Mouse (Mus musculus): ENCODE data around the gene Slc27a3. TPM values are rescaled to one million over a fixed set of nuclear protein-coding genes. Genes with fewer than 3 reads are reported as not detected.

Gene Slc27a3
- polyA plus RNA-seq (2012; rRNA removed): 89.8 and 106 TPM in 2 replicates

DNA sequence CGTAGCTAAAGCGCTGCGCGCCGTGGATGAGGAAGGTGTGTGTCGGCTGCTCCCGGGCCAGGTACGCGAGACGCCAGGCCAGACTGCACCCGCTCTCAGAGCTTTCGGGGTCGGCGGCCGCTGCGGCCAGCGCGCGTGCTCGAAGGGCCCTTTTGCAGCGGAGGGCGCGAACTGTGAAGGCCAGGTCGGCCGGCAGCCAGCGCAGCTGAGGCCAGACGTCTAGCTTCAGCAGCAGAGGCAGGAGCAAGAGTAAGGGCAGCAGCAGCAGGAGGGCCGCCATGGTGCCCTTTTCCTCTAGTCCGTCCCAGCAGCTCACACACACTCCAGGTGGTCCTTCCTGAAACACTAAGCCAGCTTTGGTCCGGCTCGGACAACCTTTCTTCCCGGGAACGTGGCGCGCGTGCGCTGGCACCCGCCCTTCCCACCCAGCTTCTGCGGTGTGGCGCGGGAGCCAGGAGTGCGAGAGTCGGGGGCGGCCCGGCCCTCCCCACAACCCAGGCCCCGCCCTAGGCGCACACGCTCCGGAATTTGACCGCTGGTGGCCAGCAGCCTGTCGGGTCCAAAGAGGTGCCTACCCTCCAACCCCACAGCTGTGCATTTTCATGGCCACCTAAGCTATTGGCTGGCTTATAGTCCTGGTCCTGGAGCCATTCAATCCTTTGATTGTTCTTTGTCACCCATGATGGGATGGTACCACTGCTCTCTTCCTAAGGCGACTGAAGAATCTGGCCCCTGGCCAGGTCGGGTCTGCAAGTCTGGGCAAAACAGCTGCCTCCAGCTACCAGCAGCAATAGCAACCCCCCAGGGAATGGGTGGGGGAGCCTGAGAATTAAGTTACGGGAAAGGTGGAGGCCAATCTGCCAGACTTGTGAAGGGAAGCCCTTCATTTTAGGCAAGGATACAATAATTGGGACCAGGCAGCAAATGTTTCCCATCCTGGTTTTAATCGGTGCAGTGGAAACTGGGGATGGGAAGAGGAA lies at the start of gene Slc27a3:
Gene Slc27a3 (minus strand): TSS at position 428 of the 980 bp plus-strand sequence.

DNA sequence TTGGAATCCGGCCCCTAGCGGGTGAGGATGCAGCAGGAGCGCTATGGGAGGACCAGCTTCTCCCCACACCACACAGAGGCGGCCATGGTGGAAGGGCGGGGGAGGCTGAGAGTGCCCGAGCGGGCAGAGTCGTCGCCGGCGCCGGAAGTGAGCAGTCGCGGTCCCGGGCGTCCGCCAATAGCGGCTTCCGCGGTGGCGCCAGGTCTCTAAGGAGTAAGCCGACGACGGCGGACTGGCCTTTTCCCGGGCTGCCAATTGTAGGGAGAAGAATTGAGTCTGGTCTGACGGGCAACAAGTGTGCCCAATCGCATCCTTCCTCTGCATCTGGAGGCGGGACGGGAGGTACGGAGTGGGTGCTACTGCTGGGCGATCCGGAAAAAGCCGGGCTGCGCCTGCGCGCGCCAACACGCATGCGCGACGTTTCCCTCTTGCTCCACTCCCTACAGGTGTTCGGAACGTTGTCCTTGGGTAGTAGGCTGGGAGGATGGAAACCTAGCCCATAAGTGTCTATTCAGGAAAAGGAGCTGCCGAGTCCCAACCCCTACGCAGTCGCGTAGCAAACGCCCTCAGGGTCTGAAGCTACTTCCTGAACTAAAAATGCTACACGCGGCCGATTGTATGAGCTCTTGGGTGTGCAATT lies 43.8 kb upstream of the Slc27a3 start, which contains the start of gene Ints3:
Gene Ints3 (minus strand): TSS at position 242 of the 640 bp plus-strand sequence.

Other genes starting within 250 kb of the Slc27a3 start
- gene Rps27, start 176.3 kb downstream of the Slc27a3 start, polyA plus RNA-seq (2012; rRNA removed): 1,083 and 1,538 TPM in 2 replicates
- 8.6 and 13.7 TPM in 2 replicates for gene Rab13, start 176.2 kb downstream of the Slc27a3 start, polyA plus RNA-seq (2012; rRNA removed)
- 97.7 and 117 TPM in 2 replicates for gene Jtb, start 158.3 kb downstream of the Slc27a3 start, polyA plus RNA-seq (2012; rRNA removed)
- gene Creb3l4, start 146.4 kb downstream of the Slc27a3 start, polyA plus RNA-seq (2012; rRNA removed): 10.1 and 10.6 TPM in 2 replicates
- gene Slc39a1, start 141.8 kb downstream of the Slc27a3 start, polyA plus RNA-seq (2012; rRNA removed): 136 and 164 TPM in 2 replicates
- gene Crtc2, start 135.8 kb downstream of the Slc27a3 start, polyA plus RNA-seq (2012; rRNA removed): 72.6 and 97.9 TPM in 2 replicates
- gene Dennd4b, start 124.8 kb downstream of the Slc27a3 start, polyA plus RNA-seq (2012; rRNA removed): 46.7 and 50.1 TPM in 2 replicates
- 23.1 and 34.5 TPM in 2 replicates for gene Gatad2b, start 96.8 kb downstream of the Slc27a3 start, polyA plus RNA-seq (2012; rRNA removed)
- gene Ints3, start 43.7 kb upstream of the Slc27a3 start, polyA plus RNA-seq (2012; rRNA removed): 52.9 and 54.0 TPM in 2 replicates
- 182 and 195 TPM in 2 replicates for gene Npr1, start 75.9 kb upstream of the Slc27a3 start, polyA plus RNA-seq (2012; rRNA removed)
- gene Ilf2, start 86.2 kb upstream of the Slc27a3 start, polyA plus RNA-seq (2012; rRNA removed): 22.2 and 28.1 TPM in 2 replicates
- 28.8 and 37.7 TPM in 2 replicates for gene Snapin, start 101.1 kb upstream of the Slc27a3 start, polyA plus RNA-seq (2012; rRNA removed)
- gene Chtop, start 119.6 kb upstream of the Slc27a3 start, polyA plus RNA-seq (2012; rRNA removed): 51.9 and 52.0 TPM in 2 replicates
- 48.7 and 59.7 TPM in 2 replicates for gene S100a1, start 124.5 kb upstream of the Slc27a3 start, polyA plus RNA-seq (2012; rRNA removed)
- 19.4 and 20.1 TPM in 2 replicates for gene S100a13, start 124.5 kb upstream of the Slc27a3 start, polyA plus RNA-seq (2012; rRNA removed)
- gene S100a14, start 136.9 kb upstream of the Slc27a3 start, polyA plus RNA-seq (2012; rRNA removed): 0.15 and 0.22 TPM in 2 replicates
- 121 and 140 TPM in 2 replicates for gene S100a16, start 147.3 kb upstream of the Slc27a3 start, polyA plus RNA-seq (2012; rRNA removed)
- gene S100a3, start 170.6 kb upstream of the Slc27a3 start, polyA plus RNA-seq (2012; rRNA removed): 2.2 and 2.4 TPM in 2 replicates
- not detected in 2 replicates for gene S100a2, start 200.3 kb upstream of the Slc27a3 start, polyA plus RNA-seq (2012; rRNA removed)
- gene Gm42674, start 212.0 kb upstream of the Slc27a3 start, polyA plus RNA-seq (2012; rRNA removed): not detected in 2 replicates
- 31.2 and 38.9 TPM in 2 replicates for gene S100a4, start 213.8 kb upstream of the Slc27a3 start, polyA plus RNA-seq (2012; rRNA removed)
- not detected in 2 replicates for gene S100a5, start 218.6 kb upstream of the Slc27a3 start, polyA plus RNA-seq (2012; rRNA removed)
- gene S100a6, start 222.9 kb upstream of the Slc27a3 start, polyA plus RNA-seq (2012; rRNA removed): 404 and 418 TPM in 2 replicates